Mouse (Mus musculus) megakaryocyte-erythroid progenitor cell, adult 5 weeks (primary cell): Measurements from ENCODE around the gene Rnf212. TPM values are rescaled to one million over a fixed set of nuclear protein-coding genes. Genes with fewer than 3 reads are reported as not detected.

Experiments
- polyA plus RNA-seq: library from polyadenylated mRNA; stranded (reverse); fragments of >175 nt; gene quantifications from 2 replicates; pipeline ENCODE4 v1.2.3, GENCODE M21; 2012

The Rnf212 gene
- not detected in 2 replicates for polyA plus RNA-seq

DNA sequence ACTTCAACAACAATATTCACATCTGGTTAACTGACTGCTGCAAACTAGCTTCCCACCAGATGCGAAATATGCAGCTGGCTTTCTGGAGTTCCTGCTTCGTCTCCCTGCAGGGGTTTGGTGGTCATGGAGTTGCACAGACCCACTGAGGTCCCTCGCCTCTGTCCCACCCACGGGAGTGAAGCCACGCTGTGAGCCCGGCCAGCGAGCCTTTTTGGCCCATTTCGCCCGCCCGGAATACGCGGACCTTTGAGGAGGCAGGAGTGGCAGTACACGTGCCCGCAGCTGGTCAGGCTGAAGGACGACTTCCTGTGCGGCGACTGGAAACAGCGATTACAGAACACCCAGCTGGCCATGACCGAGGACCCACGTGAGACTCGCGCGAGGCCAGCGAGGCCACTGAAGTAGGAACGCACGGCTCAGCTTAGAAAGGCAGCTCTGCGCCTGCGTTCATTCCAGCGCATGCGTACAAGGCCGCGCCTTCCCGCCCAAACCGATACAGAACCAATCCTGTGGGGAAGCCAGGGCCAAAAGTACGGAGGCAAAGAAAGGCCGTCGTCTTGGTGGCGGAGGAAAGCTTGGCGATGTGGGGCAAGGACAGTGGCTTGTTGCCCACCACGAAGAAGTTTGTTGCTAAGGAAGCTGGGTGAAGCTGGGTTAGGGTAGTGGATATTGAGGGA lies at the start of gene Rnf212:
Gene Rnf212 (minus strand): TSS at position 353 of the 677 bp plus-strand sequence.

DNA sequence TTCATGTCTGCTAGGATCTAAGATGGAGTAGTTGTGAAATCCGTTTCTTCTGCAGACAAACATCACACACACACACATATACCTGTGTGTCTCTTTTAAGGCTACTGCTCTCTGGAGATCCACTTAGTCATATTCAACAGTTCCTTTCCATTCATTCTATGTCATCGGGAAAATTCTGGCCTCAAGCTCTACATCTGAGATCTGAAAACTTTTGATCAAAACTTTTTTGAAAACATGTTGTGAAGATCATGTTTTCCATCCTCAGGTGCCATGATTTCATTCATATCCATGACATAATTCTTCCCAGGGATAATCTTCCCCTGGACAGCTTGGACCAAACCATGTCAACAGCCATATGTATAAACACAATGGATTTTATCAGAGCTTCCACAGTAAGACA lies 34.0 kb upstream of the Rnf212 start, which contains the start of gene Vmn2r8:
Gene Vmn2r8 (minus strand): TSS at position 101 of the 400 bp plus-strand sequence.

DNA sequence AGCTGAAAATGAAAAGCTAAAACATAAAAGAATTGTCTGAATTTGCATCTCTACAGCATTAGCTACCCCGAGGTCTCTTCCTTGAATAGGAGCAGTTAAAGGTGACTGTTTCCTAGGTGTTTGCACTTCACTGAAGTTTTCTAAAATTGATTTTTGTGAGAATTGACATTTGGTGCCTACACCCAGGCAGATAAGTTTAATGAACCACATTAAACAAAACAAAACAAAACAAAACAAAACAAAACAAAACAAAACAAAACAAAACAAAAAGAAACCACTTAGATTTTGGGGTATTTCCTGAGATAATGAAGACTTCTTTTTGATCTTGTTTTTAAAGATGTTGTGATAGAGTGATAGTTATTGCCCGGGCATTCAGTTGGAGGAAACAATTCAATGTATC lies 20.5 kb upstream of the Rnf212 start, which contains the start of gene Tmed11:
Gene Tmed11 (minus strand): TSS at position 101 of the 400 bp plus-strand sequence.

DNA sequence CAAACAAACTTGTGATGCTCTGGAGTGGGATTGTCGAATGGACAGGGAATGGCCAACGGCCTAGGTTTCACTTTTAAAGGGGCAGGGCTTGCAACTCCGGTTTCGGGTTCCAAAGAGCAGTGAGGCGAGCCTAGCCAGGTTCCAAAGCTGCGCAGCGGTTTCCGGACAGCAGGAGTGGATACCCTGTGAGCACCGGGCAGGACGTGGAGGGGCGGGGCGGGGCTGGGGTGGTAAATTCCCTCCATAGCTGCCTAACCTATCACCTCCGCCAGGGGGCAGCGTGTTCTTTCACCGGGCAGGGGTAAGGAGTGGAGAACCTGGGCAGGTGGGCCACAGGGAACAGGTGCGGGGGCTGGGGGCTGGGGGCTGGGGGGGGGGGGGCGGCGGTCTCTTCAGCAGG lies 82.5 kb downstream of the Rnf212 start, which contains the start of gene Fgfrl1:
Gene Fgfrl1 (plus strand): TSS at position 112 of the 400 bp plus-strand sequence.

Other genes with a start within 250 kb of the Rnf212 start
- 0.05 and 0.08 TPM in 2 replicates for gene Cplx1, start 225.0 kb downstream of the Rnf212 start, polyA plus RNA-seq
- 70.5 and 73.6 TPM in 2 replicates for gene Gak, start 145.2 kb downstream of the Rnf212 start, polyA plus RNA-seq
- 3.0 TPM in 2 replicates for gene Tmem175, start 145.2 kb downstream of the Rnf212 start, polyA plus RNA-seq
- 18.4 and 18.8 TPM in 2 replicates for gene Idua, start 114.7 kb downstream of the Rnf212 start, polyA plus RNA-seq
- gene Dgkq, start 105.3 kb downstream of the Rnf212 start, polyA plus RNA-seq = 5.0 and 5.7 TPM in 2 replicates
- 0.82 and 1.1 TPM in 2 replicates for gene Slc26a1, start 99.4 kb downstream of the Rnf212 start, polyA plus RNA-seq
- gene Fgfrl1, start 82.6 kb downstream of the Rnf212 start, polyA plus RNA-seq = 7.6 and 12.5 TPM in 2 replicates
- not detected in 2 replicates for gene Tmed11, start 20.4 kb upstream of the Rnf212 start, polyA plus RNA-seq
- not detected in 2 replicates for gene Vmn2r8, start 33.9 kb upstream of the Rnf212 start, polyA plus RNA-seq
- gene Vmn2r9, start 77.6 kb upstream of the Rnf212 start, polyA plus RNA-seq = 0.01 TPM in 1 of 2 replicates, not detected in the other
- gene Vmn2r10, start 231.5 kb upstream of the Rnf212 start, polyA plus RNA-seq = not detected in 2 replicates